Mouse (Mus musculus): ENCODE data around the gene Ripply1. TPM values are rescaled to one million over a fixed set of nuclear protein-coding genes. Genes with fewer than 3 reads are reported as not detected.

Gene Ripply1
- not detected in 2 replicates for polyA plus RNA-seq (2015; fragmentation: Nextera tagmentation; extraction: Ambion mirVana)

DNA sequence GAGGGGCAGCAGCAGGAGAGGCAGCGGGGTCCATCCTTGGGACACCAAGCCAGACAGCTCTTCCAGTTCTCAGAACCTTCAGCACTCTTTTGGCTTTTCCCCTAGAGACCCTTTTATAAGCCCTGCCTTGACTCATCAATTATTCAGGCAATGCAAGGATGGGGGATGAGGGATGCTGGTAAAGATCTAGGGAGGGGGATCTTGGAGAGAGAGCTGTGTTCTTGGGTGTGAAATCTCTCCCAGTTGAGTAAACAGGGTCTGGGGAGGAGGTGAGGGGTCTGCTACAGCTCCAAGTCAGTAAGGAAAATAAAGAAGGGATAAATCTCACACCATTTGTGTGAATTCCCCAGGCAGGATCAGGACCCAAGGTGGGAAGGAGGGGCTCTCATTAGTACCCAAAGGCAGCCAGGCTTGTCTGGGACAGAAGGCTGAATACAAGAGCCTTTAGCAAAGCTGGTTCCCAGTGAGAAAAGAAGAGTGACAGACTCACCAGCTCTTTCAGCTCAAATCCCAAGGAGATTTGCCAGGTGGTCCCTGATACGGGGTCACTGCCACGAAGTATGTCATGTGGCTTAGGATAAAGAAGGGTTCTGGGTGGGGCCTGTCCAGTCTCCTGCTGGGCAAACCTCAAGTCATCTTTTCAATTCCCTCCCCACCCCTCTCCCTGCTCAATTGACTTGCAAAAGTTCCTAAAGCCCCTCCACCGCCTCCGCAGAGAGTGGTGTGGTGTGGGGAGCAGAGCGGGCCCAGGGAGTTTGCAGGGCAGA, at the start of gene Ripply1:
TSS of gene Ripply1 (minus strand) at position 76 of the 767 bp plus-strand sequence.

GRCm38 (mm10) chrX:139800406-139800878, 18.3 kb upstream of the Ripply1 start, which contains the start of gene Cldn2:
Cldn2 (plus strand) TSS chrX:139800828.

Other genes with a start within 250 kb of the Ripply1 start
- 10.4 and 10.9 TPM in 2 replicates for gene Rnf128, start 219.0 kb downstream of the Ripply1 start, polyA plus RNA-seq (2015; fragmentation: Nextera tagmentation; extraction: Ambion mirVana)
- 0.41 and 0.62 TPM in 2 replicates for gene Tbc1d8b, start 97.4 kb downstream of the Ripply1 start, polyA plus RNA-seq (2015; fragmentation: Nextera tagmentation; extraction: Ambion mirVana)
- gene Gm15013, start 67.9 kb downstream of the Ripply1 start, polyA plus RNA-seq (2015; fragmentation: Nextera tagmentation; extraction: Ambion mirVana): 0.19 TPM in 1 of 2 replicates, not detected in the other
- 0.36 TPM in 2 replicates for gene Cldn2, start 18.5 kb upstream of the Ripply1 start, polyA plus RNA-seq (2015; fragmentation: Nextera tagmentation; extraction: Ambion mirVana)
- gene Morc4, start 89.3 kb upstream of the Ripply1 start, polyA plus RNA-seq (2015; fragmentation: Nextera tagmentation; extraction: Ambion mirVana): 2.4 and 2.5 TPM in 2 replicates
- 2.3 and 2.7 TPM in 2 replicates for gene Rbm41, start 216.2 kb upstream of the Ripply1 start, polyA plus RNA-seq (2015; fragmentation: Nextera tagmentation; extraction: Ambion mirVana)